Mouse (Mus musculus): ENCODE data around the gene Hand2. TPM values are rescaled to one million over a fixed set of nuclear protein-coding genes. Genes with fewer than 3 reads are reported as not detected.

Hand2 gene
- under 1 TPM in 2 of 4 experiments, not detected in 2; 0.11 to 0.15 TPM for total RNA-seq (2022)

GRCm38 (mm10) chr8:57320851-57321743 is at the start of gene Hand2:
Gene Hand2 (plus strand): TSS chr8:57320983.
- DNase-seq (ENCODE audit: low spot score in 2 of 2): no peak

DNA sequence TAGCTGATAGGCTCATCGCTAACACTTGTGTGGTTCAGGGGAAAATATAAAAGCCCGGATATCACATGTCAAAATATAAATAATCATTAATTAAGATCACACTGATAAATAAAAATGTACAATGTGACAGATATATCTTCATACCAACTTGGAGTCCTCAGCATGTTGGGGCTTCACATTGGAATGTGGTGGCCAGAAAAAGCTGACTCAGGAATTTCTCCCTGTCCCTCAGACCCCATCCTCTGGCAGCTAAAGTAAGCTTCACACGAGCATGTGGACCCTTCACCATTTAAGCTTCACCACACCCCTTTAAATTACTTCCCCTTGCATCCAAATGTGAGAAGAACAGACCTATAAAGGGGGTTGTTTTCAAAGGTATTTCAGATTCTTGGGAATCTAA is 47.7 kb upstream of the Hand2 start:
- no peak for DNase-seq (ENCODE audit: low spot score in 2 of 2)

GRCm38 (mm10) chr8:57293441-57293840 is 27.3 kb upstream of the Hand2 start:
- no peak for DNase-seq (ENCODE audit: low spot score in 2 of 2)

GRCm38 (mm10) chr8:57303513-57303912 is 17.3 kb upstream of the Hand2 start:
- no peak for DNase-seq (ENCODE audit: low spot score in 2 of 2)

GRCm38 (mm10) chr8:57304944-57305343 is 15.8 kb upstream of the Hand2 start:
- DNase-seq (ENCODE audit: low spot score in 2 of 2): no peak

GRCm38 (mm10) chr8:57306441-57306840 is 14.3 kb upstream of the Hand2 start:
- no peak for DNase-seq (ENCODE audit: low spot score in 2 of 2)

DNA sequence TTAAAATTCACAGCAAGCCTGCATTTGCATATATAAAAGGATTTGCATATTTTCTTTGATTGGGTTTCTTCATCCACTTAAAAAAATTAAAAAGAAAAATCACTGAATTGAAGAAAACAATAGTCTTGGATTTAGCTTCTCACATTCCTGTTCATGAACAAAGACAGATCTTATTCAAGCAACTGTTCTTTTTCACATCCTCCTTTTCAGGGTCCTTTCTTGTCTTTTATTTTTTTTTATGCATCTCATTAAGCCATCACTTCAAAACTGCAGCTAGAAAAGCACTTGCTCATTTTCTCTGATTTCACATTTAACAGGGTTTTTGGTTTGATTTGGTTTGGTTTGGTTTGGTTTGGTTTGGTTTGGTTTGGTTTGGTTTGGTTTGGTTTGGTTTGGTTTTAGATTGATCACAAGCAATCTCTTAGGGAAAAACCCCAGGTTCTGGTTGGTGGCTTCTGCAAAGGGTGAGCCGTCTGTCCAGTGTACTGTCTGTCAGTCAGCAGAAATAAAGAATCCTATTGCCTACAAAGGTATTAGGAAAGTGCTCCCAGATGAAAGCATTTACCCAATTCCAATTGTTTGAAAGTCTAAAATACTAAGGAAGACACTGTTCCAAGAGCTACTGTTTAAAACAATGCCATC is 10.8 kb upstream of the Hand2 start:
- DNase-seq (ENCODE audit: low spot score in 2 of 2): no peak

DNA sequence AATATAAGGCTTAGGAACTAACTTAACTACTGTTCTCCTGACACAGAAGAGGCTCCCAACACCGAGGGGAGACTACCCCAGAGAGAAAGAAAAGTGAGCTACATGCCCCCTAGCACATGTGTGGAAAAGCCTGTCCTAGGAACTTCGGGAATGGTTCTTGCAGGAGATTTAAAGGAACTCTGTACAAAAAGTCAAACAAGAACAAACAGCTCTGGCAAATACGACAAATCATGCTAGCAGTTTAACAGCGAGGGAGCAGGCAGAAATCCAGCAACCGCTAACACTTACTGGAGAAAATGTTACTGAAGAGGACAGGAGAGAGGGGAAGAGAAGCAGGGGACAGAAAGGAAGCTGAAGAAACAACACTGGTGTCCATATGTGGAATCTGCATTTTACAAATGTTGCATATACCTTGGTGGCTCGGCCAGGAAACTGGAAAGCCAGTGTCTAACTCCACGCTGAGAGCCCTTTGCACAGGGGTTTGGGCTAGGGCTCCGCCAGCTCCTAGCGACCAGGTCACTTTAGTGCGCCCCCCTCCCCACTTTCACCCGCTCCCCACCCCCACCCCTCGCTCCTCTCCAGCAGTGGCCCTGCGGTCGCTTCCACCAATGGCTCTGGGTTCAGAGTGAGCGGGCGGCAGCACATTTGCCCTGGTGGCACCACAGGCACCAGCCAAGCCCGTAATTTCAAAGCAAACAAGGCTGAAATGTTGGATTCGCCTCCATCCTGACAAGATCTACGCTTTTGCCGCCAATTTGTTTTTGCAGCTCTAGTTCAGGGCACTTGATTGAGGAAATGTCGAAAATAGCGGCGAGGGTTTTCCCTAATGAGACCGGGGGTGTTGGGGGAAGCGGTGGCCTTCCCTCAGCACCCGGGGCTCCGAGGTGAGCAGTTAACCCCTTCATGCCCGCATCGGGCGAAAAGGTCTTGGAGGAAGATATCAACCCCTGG is 8.5 kb upstream of the Hand2 start:
- DNase-seq (ENCODE audit: low spot score in 2 of 2): no peak

DNA sequence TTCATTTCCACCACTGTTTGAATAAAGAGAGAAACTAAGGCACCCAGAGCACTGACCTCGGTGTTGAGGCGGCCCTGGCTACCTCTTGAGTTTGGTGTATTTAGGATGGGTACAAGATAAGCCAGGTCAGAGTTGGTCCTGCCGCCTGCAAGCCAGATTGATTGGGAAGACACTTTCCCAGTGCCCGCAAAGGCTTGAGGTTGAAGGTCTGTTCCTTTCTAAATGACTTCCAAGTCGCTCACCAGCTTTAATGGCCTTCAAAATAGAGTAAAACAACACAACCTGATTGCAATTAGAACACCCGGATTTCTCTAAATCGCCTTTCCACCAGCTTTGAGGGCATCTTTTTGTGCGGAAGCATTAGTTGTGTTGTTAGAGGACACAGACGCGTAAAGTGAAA is 7.2 kb upstream of the Hand2 start:
- DNase-seq (ENCODE audit: low spot score in 2 of 2): no peak

- DNase-seq (ENCODE audit: low spot score in 2 of 2): no peak
These were observed 6.6 kb upstream of the Hand2 start for GRCm38 (mm10) chr8:57314216-57314615.

DNA sequence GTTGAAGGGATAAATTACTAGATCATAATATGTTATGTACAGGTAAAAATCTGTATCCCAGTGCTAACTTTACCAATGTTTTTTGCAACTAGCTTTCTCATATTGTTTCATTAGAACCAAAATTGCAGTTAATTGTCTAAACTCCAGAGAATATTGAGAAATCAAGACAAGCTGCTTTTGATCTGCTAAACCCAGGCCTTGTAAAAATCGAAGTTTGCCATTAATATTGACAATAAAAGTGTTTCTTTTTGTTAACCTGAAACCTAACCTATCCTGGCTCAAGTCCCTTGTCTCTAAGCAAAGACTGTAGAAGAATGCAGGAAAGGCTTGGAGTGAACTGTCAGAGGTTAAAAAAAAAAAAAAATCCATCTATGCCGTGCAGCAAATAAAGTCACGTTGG is 5.3 kb upstream of the Hand2 start:
- no peak for DNase-seq (ENCODE audit: low spot score in 2 of 2)

- DNase-seq (ENCODE audit: low spot score in 2 of 2): no peak
These were observed 3.7 kb upstream of the Hand2 start for GRCm38 (mm10) chr8:57317107-57317506.

- DNase-seq (ENCODE audit: low spot score in 2 of 2): no peak
These were observed 2.8 kb upstream of the Hand2 start for GRCm38 (mm10) chr8:57317890-57318480.

DNA sequence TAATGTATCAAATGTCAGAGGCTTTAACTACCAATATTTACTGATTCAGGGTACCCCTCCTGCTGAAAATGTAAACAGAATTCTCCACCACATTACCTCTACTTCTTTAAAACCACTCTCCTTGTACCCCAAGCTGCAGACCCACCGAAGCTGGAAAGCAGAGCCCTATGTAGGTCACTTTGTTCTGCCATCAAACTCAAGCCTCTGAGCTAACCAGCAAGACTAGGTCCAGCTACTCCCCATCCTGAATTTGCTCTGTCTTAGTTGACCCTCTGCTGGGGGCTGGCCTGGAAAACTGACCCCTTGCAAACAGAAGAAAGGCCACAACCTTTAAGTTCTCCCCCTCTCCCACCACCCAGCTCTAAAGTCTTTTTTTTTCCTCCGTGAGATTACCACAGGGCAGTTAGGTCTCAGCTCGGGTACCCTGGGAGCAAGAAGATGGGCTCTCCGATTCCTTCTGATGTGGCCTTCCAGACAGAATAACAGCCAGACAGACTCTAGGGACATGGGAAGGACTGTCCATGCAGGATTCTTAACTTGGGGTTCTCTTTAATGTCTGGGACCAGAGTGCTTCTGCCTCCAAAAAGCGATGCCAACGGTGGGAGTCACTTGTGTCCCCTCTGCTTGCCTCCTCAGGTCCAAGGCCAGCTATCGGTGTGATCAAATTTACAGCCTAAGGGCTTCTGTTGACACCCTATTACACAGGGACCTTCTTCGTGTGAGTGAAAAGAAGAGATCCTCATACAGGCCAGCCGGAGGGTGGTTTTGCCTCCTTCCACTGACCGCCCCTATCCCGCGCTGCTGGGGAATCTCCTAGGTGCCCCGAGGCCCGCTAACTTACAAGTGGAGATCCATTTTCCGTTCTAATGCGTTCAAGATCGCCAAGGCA is 1.4 kb upstream of the Hand2 start:
- no peak for DNase-seq (ENCODE audit: low spot score in 2 of 2)

DNA sequence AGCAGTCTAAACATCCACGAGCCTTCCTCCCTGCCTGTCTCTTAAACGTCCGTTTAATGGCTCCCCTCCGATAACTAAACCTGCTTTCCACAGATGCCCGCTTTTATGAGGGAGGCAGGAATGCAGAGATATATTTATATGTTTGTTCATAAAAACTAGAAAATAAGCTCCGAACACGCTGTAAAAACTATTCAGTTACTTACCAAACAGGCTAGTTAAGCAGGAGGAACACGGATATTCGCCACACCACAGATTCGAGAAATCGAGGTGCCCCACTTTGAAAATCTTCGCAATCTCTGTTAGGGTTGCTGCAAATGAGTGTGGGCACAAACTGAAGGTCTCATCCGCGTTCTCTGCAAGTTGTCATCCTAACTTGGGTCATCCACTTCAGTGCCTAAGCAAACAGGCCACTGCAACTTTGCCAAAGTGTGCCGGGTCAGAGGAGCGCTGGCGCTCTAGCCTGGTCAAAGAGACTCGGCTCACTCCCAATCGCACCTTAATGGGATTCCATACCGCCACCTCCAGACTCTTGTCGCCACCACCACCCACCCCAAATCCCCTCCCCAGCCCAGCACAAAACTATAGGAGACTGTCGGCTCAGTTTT is 700 bp upstream of the Hand2 start:
- DNase-seq (ENCODE audit: low spot score in 2 of 2): no peak

DNA sequence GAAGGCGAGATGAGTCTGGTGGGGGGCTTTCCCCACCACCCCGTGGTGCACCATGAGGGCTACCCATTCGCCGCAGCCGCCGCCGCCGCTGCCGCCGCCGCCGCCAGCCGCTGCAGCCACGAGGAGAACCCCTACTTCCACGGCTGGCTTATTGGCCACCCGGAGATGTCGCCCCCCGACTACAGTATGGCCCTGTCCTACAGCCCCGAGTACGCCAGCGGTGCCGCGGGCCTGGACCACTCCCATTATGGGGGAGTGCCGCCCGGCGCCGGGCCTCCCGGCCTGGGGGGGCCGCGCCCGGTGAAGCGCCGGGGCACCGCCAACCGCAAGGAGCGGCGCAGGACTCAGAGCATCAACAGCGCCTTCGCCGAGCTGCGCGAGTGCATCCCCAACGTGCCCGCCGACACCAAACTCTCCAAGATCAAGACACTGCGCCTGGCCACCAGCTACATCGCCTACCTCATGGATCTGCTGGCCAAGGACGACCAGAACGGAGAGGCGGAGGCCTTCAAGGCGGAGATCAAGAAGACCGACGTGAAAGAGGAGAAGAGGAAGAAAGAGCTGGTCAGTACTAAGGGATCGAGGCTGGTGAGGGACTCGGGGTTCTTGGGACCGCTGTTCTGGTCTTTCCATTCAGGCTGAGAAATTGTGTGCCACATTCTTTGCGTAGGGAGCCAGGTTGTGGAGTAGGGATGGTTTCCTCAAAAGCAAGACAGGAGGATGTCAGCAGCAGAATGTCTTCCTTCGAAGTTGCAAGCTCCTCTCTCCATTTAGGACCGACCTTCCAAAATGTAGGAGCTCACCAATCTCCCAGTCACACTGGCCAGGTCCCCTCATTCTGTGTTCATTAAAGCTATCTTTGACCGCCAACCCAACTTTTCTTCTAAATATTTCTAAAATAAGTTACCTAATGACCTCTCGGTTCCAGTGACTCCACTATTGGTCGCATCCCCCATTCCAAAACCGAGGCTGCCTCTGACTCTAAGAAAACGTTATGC is 1.4 kb downstream of the Hand2 start:
- no peak for DNase-seq (ENCODE audit: low spot score in 2 of 2)

DNA sequence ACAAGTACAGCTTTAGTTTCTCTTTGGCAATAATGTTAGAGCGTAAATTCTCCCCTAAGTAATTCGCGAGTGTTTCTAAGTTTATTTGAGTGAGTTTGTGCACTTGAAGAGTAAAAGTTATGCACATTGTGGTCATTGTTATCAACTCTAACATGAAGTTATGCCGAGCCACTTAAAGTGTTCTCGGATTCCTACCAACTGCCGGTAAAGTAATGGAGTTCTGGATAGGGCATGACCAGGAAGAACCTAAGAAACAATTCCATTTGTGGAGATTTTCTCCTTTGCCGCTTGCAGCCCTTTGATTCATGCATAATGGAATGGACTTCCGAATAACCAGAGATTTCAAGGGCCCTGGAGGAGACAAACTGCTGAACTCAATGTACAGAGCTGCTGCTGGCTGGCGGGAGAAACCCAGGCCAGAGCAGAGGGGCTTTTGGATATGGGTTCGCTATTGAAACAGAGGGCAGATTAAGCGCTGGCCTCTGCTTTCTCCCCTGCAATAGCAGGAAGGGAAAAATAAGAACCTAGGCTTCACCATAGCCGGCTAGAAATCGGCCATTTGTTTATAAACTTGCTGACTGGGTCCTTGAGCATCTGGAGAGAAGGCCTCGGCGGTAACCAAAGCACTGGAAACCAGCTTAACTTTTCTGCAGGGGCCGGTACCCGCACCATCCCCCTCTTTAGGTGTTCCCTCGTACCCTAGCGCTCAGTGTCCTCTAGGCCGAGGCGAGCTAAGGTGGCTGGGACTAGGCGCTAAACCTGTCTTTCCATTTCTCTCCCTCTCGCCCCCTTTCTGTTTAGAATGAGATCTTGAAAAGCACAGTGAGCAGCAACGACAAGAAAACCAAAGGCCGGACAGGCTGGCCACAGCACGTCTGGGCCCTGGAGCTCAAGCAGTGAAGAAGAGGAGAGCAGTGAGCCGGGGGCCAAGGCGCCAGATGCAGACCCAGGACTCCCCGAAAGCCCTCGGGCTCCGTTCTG is 2.5 kb downstream of the Hand2 start:
- DNase-seq (ENCODE audit: low spot score in 2 of 2): no peak

All from gastrocnemius, adult 8-10 months (tissue).